Mouse (Mus musculus) forebrain, embryonic 11.5 days (tissue): ENCODE measurements around the gene Atg5. TPM values are rescaled to one million over a fixed set of nuclear protein-coding genes. Genes with fewer than 3 reads are reported as not detected.

ENCODE experiments used
- ATAC-seq: fragments of 200-750 bp; cut with Nextera tagmentation; replicated peaks from 2 replicates; pipeline ENCODE4 v1.8.0; 2017; ENCODE audit warnings: moderate TSS enrichment; ENCODE audit not compliant: low FRiP score
- DNase-seq: peaks from one replicate; pipeline ENCODE4 v3.0.0-alpha.2; 2017; ENCODE audit warnings: low spot score
- H3K27ac ChIP-seq: fragments of 300-500 bp; sonication (generic); 2 replicates; pipeline ENCODE4 v1.5.1; 2014; ENCODE audit warnings: low read depth, low read length
- H3K27me3 ChIP-seq: fragments of 300-500 bp; sonication (generic); 2 replicates; pipeline ENCODE4 v1.6.1; 2014; ENCODE audit warnings: mild to moderate bottlenecking, low read length, mixed read lengths; ENCODE audit not compliant: control insufficient read depth, insufficient read depth
- H3K36me3 ChIP-seq: fragments of 300-500 bp; sonication (generic); 2 replicates; pipeline ENCODE4 v1.6.1; 2014; ENCODE audit warnings: mild to moderate bottlenecking, low read length, moderate library complexity, mixed read lengths; ENCODE audit not compliant: control insufficient read depth, insufficient read depth
- H3K4me1 ChIP-seq: fragments of 300-500 bp; sonication (generic); replicated peaks from 2 replicates; pipeline ENCODE4 v1.6.1; 2014; ENCODE audit warnings: low read length, mixed read lengths; ENCODE audit not compliant: control insufficient read depth, insufficient read depth
- H3K4me2 ChIP-seq: fragments of 300-500 bp; sonication (generic); 2 replicates; pipeline ENCODE4 v1.6.1; 2014; ENCODE audit warnings: low read depth, mild to moderate bottlenecking, low read length, moderate library complexity, mixed read lengths; ENCODE audit not compliant: severe bottlenecking
- H3K4me3 ChIP-seq: fragments of 300-500 bp; sonication (generic); 2 replicates; pipeline ENCODE4 v1.5.1; 2014; ENCODE audit warnings: low read depth, low read length
- H3K9ac ChIP-seq: fragments of 300-500 bp; sonication (generic); 2 replicates; pipeline ENCODE4 v1.6.1; 2014; ENCODE audit warnings: low read length
- H3K9me3 ChIP-seq: fragments of 300-500 bp; sonication (generic); 2 replicates; pipeline ENCODE4 v1.6.1; 2016; ENCODE audit warnings: low read length, mixed read lengths; ENCODE audit not compliant: control insufficient read depth
- WGBS: fragments of 180-500 bp; shearing (Covaris S2); extraction: QIAGEN DNeasy Blood & Tissue Kit; methylation state at CpG from one replicate; pipeline ENCODE4 v1.1.7; 2014; 5-methylcytosine and 5-hydroxymethylcytosine counted together
- polyA plus RNA-seq: library from polyadenylated mRNA; unstranded; fragments of >200 nt; fragmentation: Nextera tagmentation; extraction: Ambion mirVana; gene quantifications from 2 replicates; pipeline ENCODE4 v1.2.1, GENCODE M21; 2014

Gene Atg5
- polyA plus RNA-seq, 1 experiment from 2014 or later, result 54.9 TPM

- Histone ChIP-seq H3K27me3 (no peaks in the 10 kb centered on the region), H3K4me1 (no peaks in the 10 kb centered on the region), H3K4me2 (no peak overlapping the region), H3K4me3 (no peak overlapping the region), H3K9ac (no peak overlapping the region), H3K36me3 (no peaks in the 10 kb centered on the region), H3K9me3 (no peaks in the 10 kb centered on the region), H3K27ac (no peak overlapping the region)
- WGBS, result 85% methylated on average over 5 of the region's 5 CpGs
- ATAC-seq (no peak), DNase-seq (no peak)
Observed at GRCm38 (mm10) chr10:44362435-44362834, 94.3 kb downstream of the Atg5 start.

GRCm38 (mm10) chr10:44362846-44363245, 94.7 kb downstream of the Atg5 start:
- H3K4me3 ChIP-seq, result no peak overlapping the region
- H3K9ac ChIP-seq, result no peak overlapping the region
- H3K36me3 ChIP-seq, result no peaks in the 10 kb centered on the region
- DNase-seq (no peak), ATAC-seq (no peak)
- no peak overlapping the region for H3K27ac ChIP-seq
- H3K4me2 ChIP-seq, result no peak overlapping the region
- H3K27me3 ChIP-seq, result no peaks in the 10 kb centered on the region
- 90% methylated on average over 9 of the region's 9 CpGs for WGBS
- no peaks in the 10 kb centered on the region for H3K9me3 ChIP-seq
- no peaks in the 10 kb centered on the region for H3K4me1 ChIP-seq

GRCm38 (mm10) chr10:44366186-44366585, 98.0 kb downstream of the Atg5 start:
- DNase-seq (peak; percentile 21), ATAC-seq (no peak)
- H3K4me3 ChIP-seq, result no peak overlapping the region
- no peak overlapping the region for H3K4me2 ChIP-seq
- no peak overlapping the region for H3K27ac ChIP-seq
- no peaks in the 10 kb centered on the region for H3K36me3 ChIP-seq
- no peaks in the 10 kb centered on the region for H3K4me1 ChIP-seq
- no peaks in the 10 kb centered on the region for H3K9me3 ChIP-seq
- no peaks in the 10 kb centered on the region for H3K27me3 ChIP-seq
- 87% methylated on average over 2 of the region's 2 CpGs for WGBS
- no peak overlapping the region for H3K9ac ChIP-seq

- no peak overlapping the region for H3K9ac ChIP-seq
- no peak overlapping the region for H3K4me2 ChIP-seq
- DNase-seq (no peak), ATAC-seq (no peak)
- WGBS, result 92% methylated on average over 12 of the region's 12 CpGs
- no peak overlapping the region for H3K27ac ChIP-seq
- H3K4me1 ChIP-seq, result no peaks in the 10 kb centered on the region
- H3K9me3 ChIP-seq, result no peaks in the 10 kb centered on the region
- H3K27me3 ChIP-seq, result no peaks in the 10 kb centered on the region
- H3K4me3 ChIP-seq, result no peak overlapping the region
- no peaks in the 10 kb centered on the region for H3K36me3 ChIP-seq
Observed at GRCm38 (mm10) chr10:44367043-44367442, 98.9 kb downstream of the Atg5 start.

- Histone ChIP-seq H3K9me3 (no peaks in the 10 kb centered on the region), H3K9ac (no peak overlapping the region), H3K4me1 (no peaks in the 10 kb centered on the region), H3K36me3 (no peaks in the 10 kb centered on the region), H3K27ac (no peak overlapping the region), H3K4me3 (no peak overlapping the region), H3K27me3 (no peaks in the 10 kb centered on the region), H3K4me2 (no peak overlapping the region)
- WGBS, result 72% methylated on average over 12 of the region's 13 CpGs
- DNase-seq (no peak), ATAC-seq (no peak)
Observed at GRCm38 (mm10) chr10:44368596-44368995, 100.4 kb downstream of the Atg5 start.

GRCm38 (mm10) chr10:44370666-44371065, 102.5 kb downstream of the Atg5 start:
- H3K9me3 ChIP-seq, result no peaks in the 10 kb centered on the region
- DNase-seq (peak; percentile 35), ATAC-seq (no peak)
- WGBS, result 61% methylated on average over 6 of the region's 6 CpGs
- no peaks in the 10 kb centered on the region for H3K4me1 ChIP-seq
- H3K9ac ChIP-seq, result no peak overlapping the region
- no peak overlapping the region for H3K27ac ChIP-seq
- H3K36me3 ChIP-seq, result no peaks in the 10 kb centered on the region
- H3K4me2 ChIP-seq, result no peak overlapping the region
- no peak overlapping the region for H3K4me3 ChIP-seq
- H3K27me3 ChIP-seq, result no peaks in the 10 kb centered on the region

- no peak overlapping the region for H3K4me3 ChIP-seq
- no peaks in the 10 kb centered on the region for H3K27me3 ChIP-seq
- H3K27ac ChIP-seq, result no peak overlapping the region
- ATAC-seq (no peak), DNase-seq (no peak)
- H3K9ac ChIP-seq, result no peak overlapping the region
- H3K9me3 ChIP-seq, result no peaks in the 10 kb centered on the region
- 88% methylated on average over 3 of the region's 3 CpGs for WGBS
- no peaks in the 10 kb centered on the region for H3K4me1 ChIP-seq
- no peaks in the 10 kb centered on the region for H3K36me3 ChIP-seq
- no peak overlapping the region for H3K4me2 ChIP-seq
Observed at GRCm38 (mm10) chr10:44372210-44372609, 104.1 kb downstream of the Atg5 start.

- H3K27ac ChIP-seq, result no peak overlapping the region
- H3K36me3 ChIP-seq, result no peaks in the 10 kb centered on the region
- no peak for ATAC-seq
- no peak overlapping the region for H3K4me2 ChIP-seq
- H3K9me3 ChIP-seq, result no peaks in the 10 kb centered on the region
- 88% methylated on average over 2 of the region's 2 CpGs for WGBS
- H3K4me3 ChIP-seq, result no peak overlapping the region
- H3K4me1 ChIP-seq, result no peaks in the 10 kb centered on the region
- no peaks in the 10 kb centered on the region for H3K27me3 ChIP-seq
- no peak overlapping the region for H3K9ac ChIP-seq
- peak; percentile 8 for DNase-seq
Observed at GRCm38 (mm10) chr10:44374678-44375077, 106.5 kb downstream of the Atg5 start.

- ATAC-seq (no peak), DNase-seq (no peak)
- 79% methylated on average over 1 of the region's 1 CpGs for WGBS
- H3K27me3 ChIP-seq, result no peaks in the 10 kb centered on the region
- no peaks in the 10 kb centered on the region for H3K36me3 ChIP-seq
- 0 out of 2 replicates have a peak, but pooled peaks cover 1% of the 10 kb centered on the region for H3K4me1 ChIP-seq
- no peak overlapping the region for H3K27ac ChIP-seq
- no peaks in the 10 kb centered on the region for H3K9me3 ChIP-seq
- H3K4me3 ChIP-seq, result no peak overlapping the region
- H3K4me2 ChIP-seq, result no peak overlapping the region
- H3K9ac ChIP-seq, result no peak overlapping the region
Observed at GRCm38 (mm10) chr10:44375501-44375900, 107.3 kb downstream of the Atg5 start.
